ENCODE assay signal across 10 mouse cellular contexts in genomic region chr3:95669309-95669665, GRCm38 (mm10). TPM values are rescaled to one million over a fixed set of nuclear protein-coding genes. Genes with fewer than 3 reads are reported as not detected.
DNase-seq lines count a peak whose midpoint lies in the region; ATAC-seq and TF ChIP-seq lines count a peak whose summit lies in the region.
"Had no signal": no experiment of that assay in that cellular context is flagged by ENCODE, and none has a peak within 500 bp of the region (broad histone marks: within the 10 kb centered on the region; RNA-seq: fewer than 3 reads in every experiment).

No protein-coding gene starts in this region.

- H3K4me2 ChIP-seq in kidney, postnatal 0 days (ENCODE audit: low read length): no peak overlapping the region
- H3K4me2 ChIP-seq in hindbrain, embryonic 12.5 days (replicated peaks): no peak overlapping the region

- WGBS in kidney, postnatal 0 days: 84% methylated on average over 3 of the region's 3 CpGs
- 92% methylated on average over 3 of the region's 3 CpGs for WGBS in olfactory bulb, adult 2 months
- WGBS in hindbrain, embryonic 12.5 days: 95% methylated on average over 3 of the region's 3 CpGs

- peaks cover 5% of the 10 kb centered on the region; the same call in 1 of the 2 replicates for H3K36me3 ChIP-seq in kidney, postnatal 0 days (ENCODE audit: insufficient read depth, low read length)
- peaks cover 44% of the 10 kb centered on the region for H3K36me3 ChIP-seq in hindbrain, embryonic 12.5 days

- TF ChIP-seq POLR2A in olfactory bulb, adult 2 months (IDR thresholded peaks at IDR 0.05; ENCODE audit: insufficient read depth, low read depth, low read length): no peak

- no peaks in the 10 kb centered on the region for H3K9me3 ChIP-seq in kidney, postnatal 0 days (replicated peaks; ENCODE audit: low read length)
- no peaks in the 10 kb centered on the region for H3K9me3 ChIP-seq in hindbrain, embryonic 12.5 days (replicated peaks)

- DNase-seq in kidney, postnatal 0 days (ENCODE audit: low spot score): no peak
- DNase-seq in kidney, postnatal 14 days: no peak
- DNase-seq in left cerebral cortex, adult 18-20 months (ENCODE audit: low spot score in 2 of 2): no peak
- DNase-seq: right cerebral cortex, postnatal 4 days had no signal

- no peak for TF ChIP-seq CTCF in kidney, postnatal 0 days (IDR thresholded peaks at IDR 0.05; ENCODE audit: low read depth)
- no peak for TF ChIP-seq CTCF in olfactory bulb, adult 2 months (IDR thresholded peaks at IDR 0.05; ENCODE audit: insufficient read depth, low read depth, low read length)

- H3K4me3 ChIP-seq in kidney, postnatal 0 days (replicated peaks; ENCODE audit: low read depth, low read length): no peak overlapping the region
- no peak overlapping the region for H3K4me3 ChIP-seq in olfactory bulb, adult 2 months (ENCODE audit: insufficient read depth, low read depth, low read length)
- no peak overlapping the region for H3K4me3 ChIP-seq in hindbrain, embryonic 12.5 days
- H3K4me3 ChIP-seq: forebrain, embryonic 10.5 days had no signal

- H3K27ac ChIP-seq in kidney, postnatal 0 days: peak overlapping the region; percentile 91; the same call in 1 of the 2 replicates
- H3K27ac ChIP-seq in olfactory bulb, adult 2 months (ENCODE audit: insufficient read depth, low read depth, low read length): peak overlapping the region; percentile 57; the same call in 1 of the 2 replicates
- H3K27ac ChIP-seq in hindbrain, embryonic 12.5 days: no peak overlapping the region

- peaks cover 48% of the 10 kb centered on the region for H3K4me1 ChIP-seq in kidney, postnatal 0 days (replicated peaks; ENCODE audit: insufficient read depth, low read length)
- H3K4me1 ChIP-seq in olfactory bulb, adult 2 months (ENCODE audit: control insufficient read depth, insufficient read depth, low read length): peaks cover 39% of the 10 kb centered on the region
- H3K4me1 ChIP-seq in hindbrain, embryonic 12.5 days: peaks cover 44% of the 10 kb centered on the region

- no peak for ATAC-seq in kidney, postnatal 0 days (replicated peaks; ENCODE audit: low FRiP score, low read depth)
- peak; percentile 2 for ATAC-seq in activated CD4-positive, CD25-positive, alpha-beta regulatory T cell, adult 4 months
- ATAC-seq in hematopoietic stem cell, adult 5-6 weeks (replicated peaks in 1 of 2; ENCODE audit: insufficient read depth in 1 of 2, low FRiP score in 2 of 2, low TSS enrichment in 1 of 2, low read depth in 1 of 2, poor library complexity in 2 of 2, severe bottlenecking in 2 of 2): peak; percentile 5 to 34; a peak in 1 of 4 replicates
- no peak for ATAC-seq in hindbrain, embryonic 12.5 days (ENCODE audit: low FRiP score)
- ATAC-seq: Patski had no signal

- H3K9ac ChIP-seq in kidney, postnatal 0 days (ENCODE audit: low read depth, low read length): no peak overlapping the region
- H3K9ac ChIP-seq in hindbrain, embryonic 12.5 days: no peak overlapping the region

- H3K27me3 ChIP-seq in kidney, postnatal 0 days (ENCODE audit: insufficient read depth, low read length): no peaks in the 10 kb centered on the region
- no peaks in the 10 kb centered on the region for H3K27me3 ChIP-seq in hindbrain, embryonic 12.5 days
- H3K27me3 ChIP-seq: Patski had no signal

RNA-seq across cellular contexts. Expression of gene Mcl1, which starts 10.7 kb away (rescaled TPM):
- 60.9 and 70.2 TPM in 2 replicates for polyA plus RNA-seq in kidney, postnatal 0 days (2015; fragmentation: Nextera tagmentation; extraction: Ambion mirVana)
- 10 to 100 TPM; 62.9 to 76.7 TPM for polyA plus RNA-seq in activated CD4-positive, CD25-positive, alpha-beta regulatory T cell, adult 4 months (2017; shearing (Covaris generic))
- 285 and 320 TPM in 2 replicates for total RNA-seq in hematopoietic stem cell, adult 5-6 weeks (2017)
- 157 and 245 TPM in 2 replicates for polyA plus RNA-seq in olfactory bulb, adult 2 months (2012; ENCODE audit: insufficient read depth, insufficient read length, low replicate concordance, missing spikeins)
- 10 to 100 TPM; 59.7 to 64.1 TPM for total RNA-seq in left cerebral cortex, adult 18-20 months (2021)
- 86.4 TPM in 2 replicates for polyA plus RNA-seq in hindbrain, embryonic 12.5 days (2016; fragmentation: Nextera tagmentation; extraction: Ambion mirVana)

RNA-seq across cellular contexts. Expression of gene Adamtsl4, which starts 18.4 kb away (rescaled TPM):
- 3.6 TPM in 2 replicates for polyA plus RNA-seq in kidney, postnatal 0 days (2015; fragmentation: Nextera tagmentation; extraction: Ambion mirVana)
- polyA plus RNA-seq in activated CD4-positive, CD25-positive, alpha-beta regulatory T cell, adult 4 months (2017; shearing (Covaris generic)): 1 to 10 TPM; 3.2 to 3.5 TPM
- total RNA-seq in hematopoietic stem cell, adult 5-6 weeks (2017): 0.13 TPM in 1 of 2 replicates, not detected in the other
- polyA plus RNA-seq in olfactory bulb, adult 2 months (2012; ENCODE audit: insufficient read depth, insufficient read length, low replicate concordance, missing spikeins): not detected in 2 replicates
- 1 to 10 TPM; 4.4 to 8.2 TPM for total RNA-seq in left cerebral cortex, adult 18-20 months (2021)
- 0.65 and 1.2 TPM in 2 replicates for polyA plus RNA-seq in hindbrain, embryonic 12.5 days (2016; fragmentation: Nextera tagmentation; extraction: Ambion mirVana)

RNA-seq across cellular contexts. Expression of gene Ensa, which starts 44.5 kb away (rescaled TPM):
- polyA plus RNA-seq in kidney, postnatal 0 days (2015; fragmentation: Nextera tagmentation; extraction: Ambion mirVana): 53.8 and 57.3 TPM in 2 replicates
- polyA plus RNA-seq in activated CD4-positive, CD25-positive, alpha-beta regulatory T cell, adult 4 months (2017; shearing (Covaris generic)): 10 to 100 TPM; 67.7 to 82.4 TPM
- 106 and 109 TPM in 2 replicates for total RNA-seq in hematopoietic stem cell, adult 5-6 weeks (2017)
- polyA plus RNA-seq in olfactory bulb, adult 2 months (2012; ENCODE audit: insufficient read depth, insufficient read length, low replicate concordance, missing spikeins): not detected in 2 replicates
- total RNA-seq in left cerebral cortex, adult 18-20 months (2021): 100 to 1,000 TPM; 351 to 360 TPM
- 91.3 and 97.5 TPM in 2 replicates for polyA plus RNA-seq in hindbrain, embryonic 12.5 days (2016; fragmentation: Nextera tagmentation; extraction: Ambion mirVana)

Comparison
In these comparisons a context has a peak if more than half of its experiments do, and no peak if none do; other contexts are left out.
1. ATAC-seq: peak in activated CD4-positive, CD25-positive, alpha-beta regulatory T cell, adult 4 months (single experiment) and hematopoietic stem cell, adult 5-6 weeks (2 of 2); none in kidney, postnatal 0 days (single experiment) and hindbrain, embryonic 12.5 days (single experiment).